Mouse (Mus musculus) heart, adult 2 months (tissue): ENCODE data around the gene Krcc1. TPM values are rescaled to one million over a fixed set of nuclear protein-coding genes. Genes with fewer than 3 reads are reported as not detected.
"Not testable (repeated sequence)": the region's sequence is repeated elsewhere in the genome, so short reads cannot be mapped to it uniquely, and the experiment has no call there.

Source experiments
- DNase-seq, 2 experiments: peaks; one replicate each; pipeline ENCODE4 v3.0.0; 2021
- H3K27ac ChIP-seq: fragments of 200-600 bp; 2 replicates; pipeline ENCODE4 v1.8.1; 2022
- H3K27me3 ChIP-seq: fragments of 200-500 bp; 2 replicates; pipeline ENCODE4 v1.6.1; 2012; ENCODE audit warnings: mild to moderate bottlenecking, low read length, inconsistent platforms, mixed read lengths; ENCODE audit not compliant: control insufficient read depth, insufficient read depth
- H3K36me3 ChIP-seq: fragments of 200-500 bp; 2 replicates; pipeline ENCODE4 v1.6.1; 2012; ENCODE audit warnings: low read length, inconsistent platforms; ENCODE audit not compliant: control insufficient read depth, insufficient read depth
- H3K4me1 ChIP-seq: fragments of 200-500 bp; 2 replicates; pipeline ENCODE4 v1.6.1; 2011; ENCODE audit warnings: low read length; ENCODE audit not compliant: control insufficient read depth, insufficient read depth
- H3K4me3 ChIP-seq: fragments of 200-600 bp; 2 replicates; pipeline ENCODE4 v1.8.1; 2022
- H3K79me2 ChIP-seq: fragments of 200-500 bp; replicated peaks from 2 replicates; pipeline ENCODE4 v1.6.1; 2012; ENCODE audit warnings: mild to moderate bottlenecking, inconsistent platforms, low read length, moderate library complexity, mixed read lengths; ENCODE audit not compliant: control insufficient read depth, insufficient read depth
- H3K9ac ChIP-seq: fragments of 200-500 bp; 2 replicates; pipeline ENCODE4 v1.6.1; 2012; ENCODE audit warnings: low read depth, mild to moderate bottlenecking, control low read depth, inconsistent platforms, low read length, mixed read lengths
- CTCF ChIP-seq: fragments of 200-600 bp; IDR thresholded peaks from 2 replicates; pipeline ENCODE4 v1.8.1; 2022; ENCODE audit warnings: antibody characterized with exemption, mild to moderate bottlenecking, moderate library complexity
- EP300 ChIP-seq: fragments of 200-500 bp; IDR thresholded peaks from 2 replicates; pipeline ENCODE4 v1.6.1; 2011; ENCODE audit warnings: low read depth, low read length, control low read depth; ENCODE audit not compliant: insufficient read depth
- POLR2A ChIP-seq: fragments of 200-500 bp; IDR thresholded peaks from 2 replicates; pipeline ENCODE4 v1.6.1; 2011; ENCODE audit warnings: mild to moderate bottlenecking, low read depth, low read length, control low read depth; ENCODE audit not compliant: insufficient read depth
- WGBS: fragments of 180-500 bp; shearing (Covaris S2); methylation state at CpG from one replicate; pipeline ENCODE4 v1.1.7; 2018; 5-methylcytosine and 5-hydroxymethylcytosine counted together
- intact Hi-C: fragments of 180-260 bp; cut with DNase I; formaldehyde crosslinking; loops from one replicate; pipeline ENCODE4 v1.15.1; 2025
- microRNA-seq, 2 experiments: library from miRNA; unstranded; fragments of <30 nt; microRNA quantifications; one replicate each; pipeline ENCODE4 v1.2.0; 2021
- polyA plus RNA-seq: library from polyadenylated mRNA; depleted of rRNA; stranded (reverse); fragments of >200 nt; gene quantifications from 2 replicates; pipeline ENCODE4 v1.2.3, GENCODE M21; 2012; rRNA removed
- total RNA-seq, 2 experiments: library from RNA; stranded (reverse); gene quantifications; 2 replicates each; pipeline ENCODE4 v1.2.3; 2021

Gene Krcc1
- total and polyA plus RNA-seq, 3 experiments, result 10.2 to 63.5 (median 56.1) TPM

DNA sequence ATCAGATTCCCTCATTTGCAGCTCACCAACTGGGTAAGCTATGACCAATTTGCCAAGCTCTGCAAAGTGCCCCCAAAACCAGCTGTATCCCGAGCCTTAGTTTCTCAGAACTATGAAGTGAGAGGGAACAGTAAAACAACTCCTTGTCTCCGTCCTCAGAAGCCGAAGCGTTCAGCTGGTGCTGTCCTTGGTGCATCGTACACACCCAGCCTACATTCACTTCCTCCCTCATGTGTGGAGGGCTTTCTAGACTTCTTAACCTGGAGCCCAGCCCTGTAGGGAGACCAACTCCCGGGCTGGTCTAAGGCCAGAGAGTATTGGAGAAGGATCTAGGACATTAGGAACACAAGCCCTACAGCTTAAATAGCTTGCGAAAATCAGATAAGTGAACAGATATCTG lies 59.0 kb downstream of the Krcc1 start:
- no peak for TF ChIP-seq CTCF
- TF ChIP-seq EP300, result no peak
- TF ChIP-seq POLR2A, result no peak
- no peak overlapping the region for H3K4me3 ChIP-seq
- H3K27ac ChIP-seq, result no peak overlapping the region
- no peak for DNase-seq
- H3K27me3 ChIP-seq, result no peaks in the 10 kb centered on the region
- H3K4me1 ChIP-seq, result no peaks in the 10 kb centered on the region
- no peaks in the 10 kb centered on the region for H3K36me3 ChIP-seq
- H3K9ac ChIP-seq, result no peak overlapping the region
- H3K79me2 ChIP-seq, result no peaks in the 10 kb centered on the region
- 84% methylated on average over 7 of the region's 7 CpGs for WGBS
- intact Hi-C loops, result no loop called here

GRCm38 (mm10) chr6:71331491-71331890 lies 60.0 kb downstream of the Krcc1 start:
- H3K27ac ChIP-seq, intact Hi-C loops, H3K9ac ChIP-seq, DNase-seq, H3K4me1 ChIP-seq, H3K79me2 ChIP-seq, H3K27me3 ChIP-seq, H3K4me3 ChIP-seq, H3K36me3 ChIP-seq: not testable (repeated sequence)
- 92% methylated on average over 2 of the region's 4 CpGs for WGBS

DNA sequence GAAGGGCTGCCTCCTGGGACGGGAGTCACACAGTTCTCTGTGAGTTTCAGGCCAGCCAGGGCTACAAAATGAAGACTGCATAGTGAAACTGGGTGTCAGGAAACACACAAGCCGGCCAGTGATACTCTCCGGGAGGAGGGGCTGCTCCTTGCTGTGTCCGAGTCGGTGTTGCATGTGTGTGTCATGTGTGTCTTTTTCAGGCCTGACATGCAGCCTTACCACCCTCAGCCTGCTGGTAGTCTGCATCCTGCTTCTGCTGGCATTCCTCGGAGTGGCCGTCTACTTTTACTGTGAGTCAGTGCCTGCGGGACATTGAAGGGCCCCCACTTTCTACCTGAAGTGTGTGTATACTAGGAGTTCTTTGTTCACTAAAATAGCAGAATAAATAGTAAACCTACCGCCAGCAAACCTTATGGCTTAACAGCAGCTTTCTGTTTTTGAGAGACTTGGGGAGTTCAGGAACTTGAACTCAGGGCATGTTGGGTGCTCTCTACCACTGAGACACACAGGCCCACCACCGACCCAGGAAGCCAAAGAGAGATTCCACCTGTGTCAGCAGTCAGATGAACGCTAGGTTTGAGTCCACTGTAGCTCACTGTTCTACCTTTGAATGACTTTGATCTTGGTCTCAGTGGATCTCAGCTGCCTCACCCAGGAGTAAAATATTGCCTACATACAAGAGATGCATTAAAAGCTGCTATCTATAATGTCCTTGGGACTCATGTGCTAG lies 60.9 kb downstream of the Krcc1 start:
- no peak for TF ChIP-seq EP300
- no peak for TF ChIP-seq CTCF
- no peak for TF ChIP-seq POLR2A
- no peaks in the 10 kb centered on the region for H3K36me3 ChIP-seq
- no peaks in the 10 kb centered on the region for H3K27me3 ChIP-seq
- H3K27ac ChIP-seq, result no peak overlapping the region
- 80% methylated on average over 11 of the region's 11 CpGs for WGBS
- H3K4me3 ChIP-seq, result no peak overlapping the region
- no peak overlapping the region for H3K9ac ChIP-seq
- intact Hi-C loops, result no loop called here
- no peaks in the 10 kb centered on the region for H3K79me2 ChIP-seq
- DNase-seq, result no peak
- H3K4me1 ChIP-seq, result no peaks in the 10 kb centered on the region

GRCm38 (mm10) chr6:71333031-71333430 lies 61.6 kb downstream of the Krcc1 start:
- H3K27ac ChIP-seq, result no peak overlapping the region
- H3K4me1 ChIP-seq, result no peaks in the 10 kb centered on the region
- no peak for TF ChIP-seq EP300
- no peak for TF ChIP-seq CTCF
- no peak for TF ChIP-seq POLR2A
- no peaks in the 10 kb centered on the region for H3K79me2 ChIP-seq
- no peaks in the 10 kb centered on the region for H3K27me3 ChIP-seq
- no peak overlapping the region for H3K4me3 ChIP-seq
- intact Hi-C loops, result no loop called here
- H3K9ac ChIP-seq, result no peak overlapping the region
- no peak for DNase-seq
- 65% methylated on average over 3 of the region's 3 CpGs for WGBS
- H3K36me3 ChIP-seq, result no peaks in the 10 kb centered on the region

- H3K4me1 ChIP-seq, result no peaks in the 10 kb centered on the region
- H3K27me3 ChIP-seq, result no peaks in the 10 kb centered on the region
- no peak for DNase-seq
- H3K9ac ChIP-seq, result no peak overlapping the region
- H3K27ac ChIP-seq, result no peak overlapping the region
- H3K79me2 ChIP-seq, result no peaks in the 10 kb centered on the region
- TF ChIP-seq CTCF (no peak), EP300 (no peak), POLR2A (no peak)
- no peak overlapping the region for H3K4me3 ChIP-seq
- intact Hi-C loops, result no loop called here
- H3K36me3 ChIP-seq, result no peaks in the 10 kb centered on the region
- WGBS, result 91% methylated on average over 11 of the region's 11 CpGs
Observed at GRCm38 (mm10) chr6:71333578-71334273, 62.2 kb downstream of the Krcc1 start.

Small RNA genes within 50 kb of the gene (microRNA-seq; reads per million reads assigned to microRNA genes)
- 12.7 to 12.9 reads per million in 2 experiments for gene Mir8112

Other genes starting within 250 kb of the Krcc1 start
- gene Thnsl2, start 127.2 kb upstream of the Krcc1 start, total RNA-seq, result 1 to 10 TPM; 3.4 to 4.1 TPM
- 6.0 and 6.1 TPM in 2 replicates for gene Thnsl2, start 127.2 kb upstream of the Krcc1 start, polyA plus RNA-seq
- not detected for gene Fabp1, start 71.8 kb upstream of the Krcc1 start, total RNA-seq
- gene Fabp1, start 71.8 kb upstream of the Krcc1 start, polyA plus RNA-seq, result 2.2 TPM in 1 of 2 replicates, not detected in the other
- gene Smyd1, start 50.6 kb downstream of the Krcc1 start, total RNA-seq, result 100 to 1,000 TPM; 325 to 352 TPM
- gene Smyd1, start 50.6 kb downstream of the Krcc1 start, polyA plus RNA-seq, result 192 and 372 TPM in 2 replicates
- gene Cd8b1, start 51.1 kb downstream of the Krcc1 start, total RNA-seq, result under 1 TPM in 1 of 2 experiments, not detected in 1; 0.31 TPM
- gene Cd8b1, start 51.1 kb downstream of the Krcc1 start, polyA plus RNA-seq, result 0.51 and 1.2 TPM in 2 replicates
- under 1 TPM; 0.13 to 0.25 TPM for gene Cd8a, start 101.8 kb downstream of the Krcc1 start, total RNA-seq
- gene Cd8a, start 101.8 kb downstream of the Krcc1 start, polyA plus RNA-seq, result 0.26 and 0.72 TPM in 2 replicates
- gene Rmnd5a, start 169.0 kb downstream of the Krcc1 start, total RNA-seq, result 10 to 100 TPM; 67.6 to 78.1 TPM
- gene Rmnd5a, start 169.0 kb downstream of the Krcc1 start, polyA plus RNA-seq, result 28.2 and 56.9 TPM in 2 replicates
- gene Rnf103, start 222.2 kb downstream of the Krcc1 start, total RNA-seq, result 10 to 100 TPM; 20.8 to 26.7 TPM
- 7.6 and 12.1 TPM in 2 replicates for gene Rnf103, start 222.2 kb downstream of the Krcc1 start, polyA plus RNA-seq